Mouse (Mus musculus): Measurements from ENCODE around the gene Nmnat1. TPM values are rescaled to one million over a fixed set of nuclear protein-coding genes. Genes with fewer than 3 reads are reported as not detected.
"Not testable (repeated sequence)": the region's sequence is repeated elsewhere in the genome, so short reads cannot be mapped to it uniquely, and the experiment has no call there.

The Nmnat1 gene
- polyA plus RNA-seq, 1 experiment = 22.9 TPM

- Histone ChIP-seq H3K4me1 (replicated peaks; ENCODE audit: control insufficient read depth, insufficient read depth, low read length) (peaks cover 28% of the 10 kb centered on the region), H3K27ac (ENCODE audit: control insufficient read depth, insufficient read depth, low read length) (no peak overlapping the region), H3K27me3 (ENCODE audit: control insufficient read depth, insufficient read depth, low read length) (no peaks in the 10 kb centered on the region), H3K36me3 (ENCODE audit: control insufficient read depth, insufficient read depth, low read length) (no peaks in the 10 kb centered on the region), H3K4me3 (ENCODE audit: control insufficient read depth, insufficient read depth, low read length) (no peak overlapping the region)
- 88% methylated on average over 1 of the region's 1 CpGs for WGBS
- DNase-seq = no peak
- no peak for TF ChIP-seq POLR2A (IDR thresholded peaks at IDR 0.05; ENCODE audit: control insufficient read depth, extremely low read depth, insufficient read depth, low read length, poor library complexity)
- no peak for TF ChIP-seq CTCF (IDR thresholded peaks at IDR 0.05; ENCODE audit: borderline replicate concordance, control insufficient read depth, extremely low read depth, insufficient read depth, low read length, poor library complexity)
Observed at GRCm38 (mm10) chr4:149459425-149459824, 25.6 kb downstream of the Nmnat1 start.

- Histone ChIP-seq H3K27me3 (ENCODE audit: control insufficient read depth, insufficient read depth, low read length) (no peaks in the 10 kb centered on the region), H3K36me3 (ENCODE audit: control insufficient read depth, insufficient read depth, low read length) (no peaks in the 10 kb centered on the region), H3K4me1 (replicated peaks; ENCODE audit: control insufficient read depth, insufficient read depth, low read length) (peaks cover 25% of the 10 kb centered on the region), H3K4me3 (ENCODE audit: control insufficient read depth, insufficient read depth, low read length) (no peak overlapping the region), H3K27ac (ENCODE audit: control insufficient read depth, insufficient read depth, low read length) (peak overlapping the region; percentile 27; the same call in 1 of the 2 replicates)
- WGBS = 61% methylated on average over 5 of the region's 5 CpGs
- no peak for TF ChIP-seq CTCF (IDR thresholded peaks at IDR 0.05; ENCODE audit: borderline replicate concordance, control insufficient read depth, extremely low read depth, insufficient read depth, low read length, poor library complexity)
- TF ChIP-seq POLR2A (IDR thresholded peaks at IDR 0.05; ENCODE audit: control insufficient read depth, extremely low read depth, insufficient read depth, low read length, poor library complexity) = no peak
- no peak for DNase-seq
Observed at GRCm38 (mm10) chr4:149458526-149458925, 26.5 kb downstream of the Nmnat1 start.

- H3K27me3 ChIP-seq (ENCODE audit: control insufficient read depth, insufficient read depth, low read length) = no peaks in the 10 kb centered on the region
- no peaks in the 10 kb centered on the region for H3K36me3 ChIP-seq (ENCODE audit: control insufficient read depth, insufficient read depth, low read length)
- no peak for TF ChIP-seq CTCF (IDR thresholded peaks at IDR 0.05; ENCODE audit: borderline replicate concordance, control insufficient read depth, extremely low read depth, insufficient read depth, low read length, poor library complexity)
- TF ChIP-seq POLR2A (IDR thresholded peaks at IDR 0.05; ENCODE audit: control insufficient read depth, extremely low read depth, insufficient read depth, low read length, poor library complexity) = no peak
- H3K4me3 ChIP-seq (ENCODE audit: control insufficient read depth, insufficient read depth, low read length) = no peak overlapping the region
- no peak for DNase-seq
- H3K4me1 ChIP-seq (replicated peaks; ENCODE audit: control insufficient read depth, insufficient read depth, low read length) = peaks cover 24% of the 10 kb centered on the region
- 88% methylated on average over 6 of the region's 6 CpGs for WGBS
- no peak overlapping the region for H3K27ac ChIP-seq (ENCODE audit: control insufficient read depth, insufficient read depth, low read length)
Observed at GRCm38 (mm10) chr4:149457831-149458430, 27.1 kb downstream of the Nmnat1 start.

- not testable (repeated sequence) for H3K4me3 ChIP-seq (ENCODE audit: control insufficient read depth, insufficient read depth, low read length); H3K27me3 ChIP-seq (ENCODE audit: control insufficient read depth, insufficient read depth, low read length); H3K27ac ChIP-seq (ENCODE audit: control insufficient read depth, insufficient read depth, low read length); H3K36me3 ChIP-seq (ENCODE audit: control insufficient read depth, insufficient read depth, low read length); DNase-seq
- peaks cover 22% of the 10 kb centered on the region for H3K4me1 ChIP-seq (replicated peaks; ENCODE audit: control insufficient read depth, insufficient read depth, low read length)
- 93% methylated on average over 27 of the region's 27 CpGs for WGBS
Observed at GRCm38 (mm10) chr4:149457163-149457562, 27.8 kb downstream of the Nmnat1 start.

GRCm38 (mm10) chr4:149454879-149455278, 30.1 kb downstream of the Nmnat1 start, which contains the start of gene Rbp7:
Gene Rbp7 (minus strand): TSS chr4:149454978.
- Histone ChIP-seq H3K4me3 (ENCODE audit: control insufficient read depth, insufficient read depth, low read length) (no peak within 1 kb of the TSS), H3K4me1 (replicated peaks; ENCODE audit: control insufficient read depth, insufficient read depth, low read length) (peaks cover 10% of the 10 kb centered on the region), H3K27me3 (ENCODE audit: control insufficient read depth, insufficient read depth, low read length) (no peaks in the 10 kb centered on the region), H3K27ac (ENCODE audit: control insufficient read depth, insufficient read depth, low read length) (no peak within 1 kb of the TSS), H3K36me3 (ENCODE audit: control insufficient read depth, insufficient read depth, low read length) (no peaks in the 10 kb centered on the region)
- DNase-seq = no peak
- 84% methylated on average over 8 of the region's 8 CpGs for WGBS
- no peak for TF ChIP-seq POLR2A (IDR thresholded peaks at IDR 0.05; ENCODE audit: control insufficient read depth, extremely low read depth, insufficient read depth, low read length, poor library complexity)

GRCm38 (mm10) chr4:149454263-149454662, 30.7 kb downstream of the Nmnat1 start:
- 93% methylated on average over 17 of the region's 17 CpGs for WGBS
- no peak overlapping the region for H3K27ac ChIP-seq (ENCODE audit: control insufficient read depth, insufficient read depth, low read length)
- H3K4me1 ChIP-seq (replicated peaks; ENCODE audit: control insufficient read depth, insufficient read depth, low read length) = peaks cover 10% of the 10 kb centered on the region
- H3K4me3 ChIP-seq (ENCODE audit: control insufficient read depth, insufficient read depth, low read length) = no peak overlapping the region
- DNase-seq = no peak
- TF ChIP-seq POLR2A (IDR thresholded peaks at IDR 0.05; ENCODE audit: control insufficient read depth, extremely low read depth, insufficient read depth, low read length, poor library complexity) = no peak
- TF ChIP-seq CTCF (IDR thresholded peaks at IDR 0.05; ENCODE audit: borderline replicate concordance, control insufficient read depth, extremely low read depth, insufficient read depth, low read length, poor library complexity) = no peak
- H3K36me3 ChIP-seq (ENCODE audit: control insufficient read depth, insufficient read depth, low read length) = no peaks in the 10 kb centered on the region
- H3K27me3 ChIP-seq (ENCODE audit: control insufficient read depth, insufficient read depth, low read length) = no peaks in the 10 kb centered on the region

- H3K4me1 ChIP-seq (replicated peaks; ENCODE audit: control insufficient read depth, insufficient read depth, low read length) = peaks cover 5% of the 10 kb centered on the region
- no peak overlapping the region for H3K27ac ChIP-seq (ENCODE audit: control insufficient read depth, insufficient read depth, low read length)
- H3K27me3 ChIP-seq (ENCODE audit: control insufficient read depth, insufficient read depth, low read length) = no peaks in the 10 kb centered on the region
- no peak for TF ChIP-seq POLR2A (IDR thresholded peaks at IDR 0.05; ENCODE audit: control insufficient read depth, extremely low read depth, insufficient read depth, low read length, poor library complexity)
- peak; percentile 55; the same call in 1 of the 2 replicates for TF ChIP-seq CTCF (IDR thresholded peaks at IDR 0.05; ENCODE audit: borderline replicate concordance, control insufficient read depth, extremely low read depth, insufficient read depth, low read length, poor library complexity)
- WGBS = 62% methylated on average over 4 of the region's 4 CpGs
- no peak overlapping the region for H3K4me3 ChIP-seq (ENCODE audit: control insufficient read depth, insufficient read depth, low read length)
- peak; percentile 83 for DNase-seq
- no peaks in the 10 kb centered on the region for H3K36me3 ChIP-seq (ENCODE audit: control insufficient read depth, insufficient read depth, low read length)
Observed at GRCm38 (mm10) chr4:149453656-149454055, 31.3 kb downstream of the Nmnat1 start.
